Mouse (Mus musculus) left cerebral cortex, postnatal 36 days (tissue): Measurements from ENCODE around the gene Ccdc57. TPM values are rescaled to one million over a fixed set of nuclear protein-coding genes. Genes with fewer than 3 reads are reported as not detected.
"Not testable (repeated sequence)": the region's sequence is repeated elsewhere in the genome, so short reads cannot be mapped to it uniquely, and the experiment has no call there.

ENCODE experiments used
- DNase-seq, 2 experiments: peaks; one replicate each; pipeline ENCODE4 v3.0.0; 2021 to 2022; ENCODE audit warnings: low spot score in 2 of 2, mixed read lengths in 1 of 2
- intact Hi-C: fragments of 180-260 bp; cut with DNase I; formaldehyde crosslinking; loops from one replicate; pipeline ENCODE4 v1.15.1; 2025
- total RNA-seq, 2 experiments: library from RNA; stranded (reverse); gene quantifications; 2 replicates each; pipeline ENCODE4 v1.2.3; 2021

The Ccdc57 gene
- total RNA-seq, 2 experiments from 2014 or later = 6.2 to 10.7 TPM

DNA sequence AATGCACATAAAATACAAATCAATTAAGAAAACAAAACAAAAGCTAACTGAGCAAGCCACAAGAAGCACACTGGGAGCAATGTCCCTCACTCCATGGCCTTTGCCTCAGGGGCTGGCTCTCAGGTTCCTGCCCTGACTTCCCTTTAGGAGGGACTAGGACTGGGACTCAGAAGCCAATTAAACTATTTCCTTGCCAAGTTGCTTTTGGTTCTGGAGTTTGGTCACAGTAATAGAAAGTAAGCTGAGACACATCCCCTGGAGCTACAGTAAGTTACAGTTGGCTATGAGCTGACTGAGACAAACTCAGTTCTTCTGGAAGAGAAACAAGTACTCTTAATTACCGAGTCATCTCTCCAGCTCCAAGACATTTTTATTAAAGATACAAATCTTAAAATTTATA lies 66.9 kb downstream of the Ccdc57 start:
- intact Hi-C loops = no loop called here
- no peak for DNase-seq

- intact Hi-C loops = no loop called here
- no peak for DNase-seq
Measured at GRCm38 (mm10) chr11:120862819-120863218, 69.9 kb downstream of the Ccdc57 start.

DNA sequence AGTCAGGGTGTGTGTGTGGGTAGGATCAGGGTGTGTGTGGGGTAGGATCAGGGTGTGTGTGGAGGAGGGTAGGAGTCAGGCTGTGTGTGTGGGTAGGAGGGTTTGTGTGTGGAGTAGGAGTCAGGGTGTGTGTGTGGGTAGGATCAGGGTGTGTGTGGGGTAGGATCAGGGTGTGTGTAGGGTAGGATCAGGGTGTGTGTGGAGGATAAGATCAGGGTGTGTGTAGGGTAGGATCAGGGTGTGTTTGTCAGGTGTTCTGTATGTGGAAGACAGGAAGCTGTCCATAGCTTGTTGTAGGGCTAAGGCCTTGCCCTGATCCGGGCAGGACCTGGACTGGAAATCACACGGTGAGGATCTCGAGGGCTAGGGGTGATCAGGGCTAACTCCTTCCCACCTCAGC lies 76.7 kb downstream of the Ccdc57 start:
- intact Hi-C loops, DNase-seq: not testable (repeated sequence)

DNA sequence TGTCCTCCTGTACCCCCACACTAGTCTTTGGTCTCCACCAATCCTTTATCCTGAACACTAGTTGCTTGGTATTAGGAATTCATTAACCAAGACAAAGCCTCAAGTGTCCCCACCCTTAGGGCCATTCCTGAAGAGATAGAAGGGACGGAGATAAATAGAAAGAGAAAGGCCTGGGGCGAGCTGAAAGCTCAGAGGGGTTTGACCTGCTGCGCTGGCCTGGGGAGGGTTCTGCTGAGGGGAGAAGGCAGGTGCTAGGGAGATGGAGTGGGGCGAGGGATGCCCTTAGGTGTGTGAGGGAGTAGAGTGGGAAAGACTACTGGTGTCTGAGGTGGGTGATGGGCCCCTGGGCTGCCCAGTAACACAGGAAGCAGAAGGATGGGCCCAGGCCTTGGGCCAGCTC lies 78.9 kb downstream of the Ccdc57 start:
- no peak for DNase-seq
- intact Hi-C loops = no loop called here

GRCm38 (mm10) chr11:120853158-120853557 lies 79.5 kb downstream of the Ccdc57 start:
- intact Hi-C loops = no loop called here
- DNase-seq = no peak

GRCm38 (mm10) chr11:120852083-120852935 lies 80.4 kb downstream of the Ccdc57 start:
- DNase-seq = no peak
- intact Hi-C loops = no loop called here

DNA sequence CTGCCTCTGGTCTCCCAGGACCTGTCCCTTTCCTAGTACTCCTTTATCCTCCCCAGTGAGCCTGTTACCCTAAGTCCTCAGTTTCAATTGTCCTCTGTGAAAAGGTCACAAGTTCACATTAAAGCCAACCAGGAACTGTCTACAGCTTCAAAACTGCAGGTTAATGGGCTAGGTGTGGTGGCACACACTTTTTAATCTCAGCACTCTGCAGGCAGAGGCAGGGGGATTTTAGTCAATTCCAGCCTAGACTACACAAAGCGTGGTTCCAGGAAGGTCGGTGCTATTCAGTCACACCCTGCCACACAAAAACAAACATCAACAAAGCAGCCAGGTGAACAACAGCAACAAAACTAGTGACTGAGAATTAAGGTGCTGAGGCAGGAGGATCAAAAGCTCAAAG lies 81.1 kb downstream of the Ccdc57 start:
- no peak for DNase-seq
- intact Hi-C loops = no loop called here

- intact Hi-C loops = no loop called here
Measured at GRCm38 (mm10) chr11:120851132-120851531, 81.5 kb downstream of the Ccdc57 start.

GRCm38 (mm10) chr11:120850331-120851030 lies 82.2 kb downstream of the Ccdc57 start:
- intact Hi-C loops = no loop called here
- no peak for DNase-seq

More at GRCm38 (mm10) chr11:120851132-120851531, 81.5 kb downstream of the Ccdc57 start:
- no peak for DNase-seq

DNA sequence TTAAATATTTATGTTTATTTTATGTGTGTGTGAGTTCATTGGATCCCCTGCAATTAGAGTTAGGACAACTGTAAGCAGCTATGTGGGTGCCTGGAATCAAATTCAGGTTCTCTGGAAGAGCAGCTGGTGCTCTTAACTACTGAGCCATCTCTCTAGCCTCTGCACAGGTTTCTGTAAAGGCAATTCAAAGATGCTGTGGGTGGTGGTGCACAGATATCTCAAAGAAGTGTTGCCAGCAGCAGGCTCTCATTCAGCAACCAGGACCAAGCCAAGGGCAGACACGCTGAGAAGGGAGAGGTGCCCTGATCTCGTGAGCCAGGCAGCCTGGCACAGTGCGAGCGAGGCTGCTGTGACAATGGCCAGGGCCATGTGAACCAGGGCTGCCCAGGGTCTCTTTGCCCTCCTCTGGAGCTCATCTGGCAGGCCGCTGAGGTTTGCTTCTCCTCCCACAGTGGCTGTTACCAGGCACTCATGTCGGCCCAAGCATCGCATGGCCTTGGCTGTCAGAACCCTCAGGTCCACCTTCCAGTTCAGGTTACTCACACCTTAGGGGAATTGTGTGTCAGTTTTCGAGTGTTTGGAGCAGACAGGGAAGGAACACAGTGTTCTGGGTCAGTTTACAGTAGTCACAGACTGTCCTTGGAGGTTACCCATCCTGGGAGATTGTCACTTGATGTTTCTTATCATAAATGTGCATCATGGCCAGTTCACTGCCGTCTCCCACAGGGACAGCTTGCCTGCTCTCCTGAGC lies 85.8 kb downstream of the Ccdc57 start:
- DNase-seq = peak in 1 of 2 experiments; percentile 37
- intact Hi-C loops = no loop called here

DNA sequence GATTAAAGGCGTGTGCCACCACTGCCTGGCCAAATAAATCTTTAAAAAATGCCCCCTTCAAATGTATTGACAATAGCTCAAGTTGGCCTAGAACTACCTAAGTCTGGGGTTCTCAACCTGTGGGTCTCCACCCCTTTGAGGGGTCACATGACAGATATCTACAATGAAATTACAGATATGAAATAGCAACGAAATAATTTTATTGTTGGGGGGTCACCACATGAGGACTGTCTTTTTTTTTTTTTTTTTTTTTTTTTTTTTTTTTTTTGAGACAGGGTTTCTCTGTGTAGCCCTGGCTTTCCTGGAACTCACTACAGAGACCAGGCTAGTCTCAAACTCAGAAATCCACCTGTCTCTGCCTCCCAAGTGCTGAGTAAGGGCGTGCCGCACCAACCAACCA lies 88.3 kb downstream of the Ccdc57 start:
- no peak for DNase-seq
- intact Hi-C loops = no loop called here

GRCm38 (mm10) chr11:120833555-120834280 lies 99.0 kb downstream of the Ccdc57 start:
- intact Hi-C loops = no loop called here
- DNase-seq = no peak

GRCm38 (mm10) chr11:120832962-120833361 lies 99.7 kb downstream of the Ccdc57 start:
- DNase-seq, intact Hi-C loops: not testable (repeated sequence)

GRCm38 (mm10) chr11:120831659-120832440 lies 100.8 kb downstream of the Ccdc57 start:
- DNase-seq = no peak
- intact Hi-C loops = no loop called here

DNA sequence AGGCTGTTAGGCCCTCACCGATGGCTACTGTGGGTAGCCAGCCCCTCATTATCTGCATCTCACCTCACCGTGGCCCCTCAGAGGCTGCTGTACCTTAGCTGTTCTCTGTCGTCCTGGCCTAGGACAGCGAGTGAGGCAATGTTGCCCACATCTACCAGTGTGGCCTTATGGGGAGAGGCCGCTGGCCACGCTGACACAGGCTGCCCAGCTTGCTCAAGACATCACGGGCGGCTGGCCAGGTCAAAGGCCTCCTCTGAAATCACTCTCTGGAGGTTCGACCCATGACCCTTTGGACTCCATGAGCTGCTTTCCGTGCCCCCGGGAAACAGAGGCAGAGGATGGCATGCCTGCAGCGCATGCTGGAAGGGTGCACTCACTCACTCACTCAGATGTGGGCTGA lies 102.0 kb downstream of the Ccdc57 start:
- no peak for DNase-seq
- intact Hi-C loops = no loop called here

DNA sequence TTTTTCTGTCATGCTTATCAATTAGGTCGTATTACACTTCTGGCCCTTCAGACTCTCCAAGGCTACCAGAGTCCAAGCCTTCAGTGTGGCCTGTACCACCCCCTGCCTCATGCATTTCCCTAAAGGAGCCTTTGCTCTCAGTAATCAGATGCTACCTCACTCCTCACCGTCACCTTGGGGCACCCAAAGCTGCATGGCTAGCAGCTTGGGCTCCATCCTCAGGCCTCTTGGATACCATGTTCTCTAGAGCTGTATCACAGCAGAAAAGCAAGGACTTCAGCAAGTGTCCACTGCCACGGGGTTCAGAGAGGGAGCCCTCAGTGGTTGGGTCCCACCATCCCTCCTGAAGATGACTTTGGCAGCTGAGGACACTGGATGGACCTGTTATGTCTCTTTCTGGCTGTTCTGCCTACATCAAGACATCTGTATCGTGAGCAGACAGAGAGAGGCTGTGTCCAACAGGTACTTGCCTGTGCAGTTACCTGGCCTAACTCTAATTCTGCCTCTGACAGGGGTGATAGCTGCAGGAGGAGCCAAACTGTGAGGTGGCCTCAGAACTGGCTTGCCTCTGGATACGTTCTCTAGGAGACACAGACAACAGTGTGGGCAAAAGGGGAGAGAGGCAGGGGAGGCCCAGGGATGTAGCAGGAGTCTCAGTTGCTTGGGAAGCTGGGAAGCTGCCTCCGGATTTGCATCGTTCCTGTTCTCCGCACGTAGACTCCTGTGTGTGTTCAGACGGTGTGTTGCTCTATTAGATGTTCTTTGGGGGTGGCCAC lies 102.7 kb downstream of the Ccdc57 start:
- no peak for DNase-seq
- intact Hi-C loops = no loop called here

- intact Hi-C loops = no loop called here
- no peak for DNase-seq
Measured at GRCm38 (mm10) chr11:120828416-120828815, 104.3 kb downstream of the Ccdc57 start.
